Mouse (Mus musculus): ENCODE measurements at regions not wholly inside any gene's neighbourhood (a gene's known extent, or its start where the extent isn't known, plus 50 kb on each side); places are given as distances from the start of the nearest gene placed in this dataset.

DNA sequence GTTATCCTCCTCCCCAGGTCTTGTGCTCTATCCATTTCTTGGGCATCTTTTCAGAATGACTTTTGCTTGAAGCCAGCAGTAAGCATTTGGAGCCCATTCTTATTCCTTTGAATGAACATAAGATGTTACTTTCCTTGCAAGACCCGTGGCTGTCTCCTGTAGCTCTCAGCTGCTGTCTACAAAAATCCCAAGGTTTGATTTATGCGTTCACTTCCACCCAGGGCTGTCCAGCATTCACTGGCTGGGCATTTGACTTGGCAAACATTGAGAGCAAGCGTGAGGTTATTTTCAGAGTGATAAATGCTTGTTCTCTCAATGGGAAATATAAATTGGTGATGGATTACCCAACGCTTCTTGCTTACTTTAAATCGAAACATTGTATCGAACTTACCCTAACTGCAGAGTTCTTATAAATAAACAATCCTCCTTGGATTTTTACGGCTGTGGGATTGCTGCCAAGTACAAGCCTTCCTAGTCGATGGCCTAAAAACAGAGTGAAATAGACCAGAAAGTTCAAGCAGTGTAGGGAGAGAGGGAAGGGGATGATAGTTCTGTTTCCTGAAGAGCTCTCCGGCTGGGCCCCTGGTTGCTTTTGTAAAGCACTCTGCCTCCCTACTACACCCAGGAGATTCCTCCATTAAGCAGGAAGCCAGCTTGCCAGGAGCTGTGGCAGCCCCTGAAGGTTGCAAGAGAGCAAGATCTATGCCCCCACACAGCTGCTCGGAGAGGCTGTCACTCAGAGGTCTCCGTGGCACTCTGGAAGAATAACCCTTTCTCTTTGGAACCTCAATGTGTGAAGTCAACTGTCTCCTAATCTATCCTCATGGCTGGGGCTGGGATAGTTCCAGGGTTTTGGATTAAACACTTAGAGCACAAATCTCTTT lies 210.1 kb downstream of the Mex3b start:
- TF ChIP-seq CTCF (IDR thresholded peaks at IDR 0.05; ENCODE audit: low read depth) (no peak), EP300 (IDR thresholded peaks at IDR 0.05; ENCODE audit: low read depth) (no peak)
